Mouse (Mus musculus): ENCODE measurements around the gene Syp.

GRCm38 (mm10) chrX:7658785-7659589 lies 20.7 kb downstream of the Syp start:
- TF ChIP-seq CTCF (IDR thresholded peaks at IDR 0.05; ENCODE audit: low read depth, low read length) (no peak), POLR2A (IDR thresholded peaks at IDR 0.05; ENCODE audit: borderline replicate concordance, low read depth, low read length) (no peak)

Data from bone marrow macrophage, adult 2 months (primary cell).